Mouse (Mus musculus): ENCODE results near the gene Degs1.

Degs1 gene

DNA sequence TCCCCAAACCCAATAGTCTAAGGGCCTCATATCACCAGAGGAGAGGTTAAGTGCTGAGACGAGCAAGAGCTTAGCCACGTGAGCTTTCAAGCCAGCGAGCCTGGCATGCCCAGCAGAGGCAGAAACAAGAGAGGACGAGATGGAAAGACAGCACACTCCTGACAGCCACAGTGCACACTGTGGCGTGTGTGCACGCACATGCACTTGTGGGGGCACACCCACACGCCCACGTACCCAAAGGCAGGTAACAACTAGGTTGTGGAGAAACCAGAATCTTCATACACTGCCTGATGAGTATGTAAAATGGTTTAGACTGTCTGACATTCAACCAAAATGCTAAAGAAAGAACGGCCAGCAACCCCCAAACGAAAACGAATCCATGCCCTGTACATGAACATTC is 2.0 kb downstream of the Degs1 start:
- DNase-seq (ENCODE audit: low spot score in 2 of 2): no peak

- no peak for DNase-seq (ENCODE audit: low spot score in 2 of 2)
Measured at GRCm38 (mm10) chr1:182280046-182280445, 2.6 kb downstream of the Degs1 start.

DNA sequence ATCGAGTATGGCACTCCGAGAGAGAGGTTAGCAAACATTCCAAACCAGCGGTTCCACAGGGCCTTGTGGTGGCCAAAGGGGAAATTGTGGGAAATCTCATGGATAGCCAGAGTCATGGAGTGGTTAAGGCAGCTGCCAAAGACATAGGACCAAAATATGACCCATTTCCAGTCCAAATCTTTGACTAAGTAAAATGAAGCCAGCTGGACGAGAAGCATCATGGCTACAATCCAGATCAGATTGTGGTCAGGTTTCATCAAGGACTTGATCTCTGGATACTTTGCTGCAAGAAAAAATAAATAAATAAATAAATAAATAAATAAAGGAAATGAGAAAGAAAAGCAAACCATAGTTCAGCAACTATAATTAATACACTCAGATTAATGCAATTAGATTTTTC is 3.2 kb downstream of the Degs1 start:
- no peak for DNase-seq (ENCODE audit: low spot score in 2 of 2)

DNA sequence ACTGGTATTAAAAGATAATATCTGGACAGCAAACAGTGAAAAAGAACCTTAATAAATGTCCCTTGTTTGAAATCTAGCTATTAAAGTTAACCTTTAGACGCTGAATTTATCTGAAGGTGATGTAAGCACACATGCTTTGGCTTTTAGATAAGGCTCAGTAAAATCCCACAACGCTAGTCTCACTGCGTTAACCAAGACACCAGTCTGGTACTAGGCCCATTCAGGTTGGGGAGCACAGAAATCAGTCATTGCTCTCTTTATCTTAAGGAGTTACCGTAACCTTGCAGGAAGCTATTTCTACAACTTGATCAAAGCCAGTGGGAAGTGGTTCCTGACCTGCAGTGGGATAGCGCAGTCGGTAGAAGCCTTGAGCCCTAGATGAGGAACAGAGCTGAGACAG is 7.5 kb downstream of the Degs1 start:
- DNase-seq (ENCODE audit: low spot score in 2 of 2): no peak

- no peak for DNase-seq (ENCODE audit: low spot score in 2 of 2)
Measured at GRCm38 (mm10) chr1:182271632-182272031, 11.0 kb downstream of the Degs1 start.

GRCm38 (mm10) chr1:182271130-182271529 is 11.5 kb downstream of the Degs1 start:
- no peak for DNase-seq (ENCODE audit: low spot score in 2 of 2)

DNA sequence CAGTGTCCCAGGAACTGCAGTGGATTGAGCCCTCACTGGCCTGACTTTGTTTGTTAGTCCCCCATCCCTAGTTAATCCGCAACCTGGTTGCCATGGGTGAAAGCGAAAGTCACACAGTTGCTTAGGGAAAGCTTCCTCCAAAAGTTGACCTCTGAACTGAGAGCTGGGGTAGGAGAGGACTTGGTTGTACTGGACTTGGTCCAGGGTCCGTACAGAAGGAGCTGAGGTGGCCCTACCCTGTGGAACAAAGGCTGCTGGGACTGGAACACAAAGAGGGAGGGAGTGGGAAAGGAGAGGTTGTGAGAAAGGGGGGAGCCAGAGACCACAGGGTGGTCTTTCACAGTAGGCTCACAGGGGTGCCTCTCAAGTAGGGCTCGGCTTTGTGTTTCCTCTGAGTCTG is 14.3 kb downstream of the Degs1 start:
- DNase-seq (ENCODE audit: low spot score in 2 of 2): no peak

DNA sequence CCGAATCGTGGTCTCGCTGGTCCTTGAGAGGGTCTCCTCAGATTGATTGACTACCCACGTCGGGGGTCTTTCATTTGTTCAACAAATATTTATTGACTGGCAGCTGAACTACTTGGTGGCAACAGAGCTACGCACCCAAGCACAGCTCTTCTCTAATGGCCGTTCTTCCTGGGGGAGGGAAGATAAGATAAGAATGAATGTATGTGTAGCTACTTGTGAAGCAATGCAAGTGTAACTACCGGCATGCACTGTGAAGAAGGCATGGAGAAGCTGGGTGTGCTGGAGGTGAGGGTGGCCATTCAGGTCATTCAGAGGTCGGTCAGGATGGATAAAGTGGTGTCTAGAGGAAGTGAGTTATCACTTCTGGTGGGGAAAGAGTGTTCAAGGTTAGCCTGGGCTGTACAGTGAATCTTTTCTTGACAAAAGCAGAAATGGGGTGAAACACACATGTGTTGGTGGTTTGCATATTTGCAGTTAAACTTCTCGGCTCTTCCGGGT is 16.5 kb downstream of the Degs1 start:
- DNase-seq (ENCODE audit: low spot score in 2 of 2): no peak

GRCm38 (mm10) chr1:182256041-182256680 is 26.4 kb downstream of the Degs1 start:
- no peak for DNase-seq (ENCODE audit: low spot score in 2 of 2)

DNA sequence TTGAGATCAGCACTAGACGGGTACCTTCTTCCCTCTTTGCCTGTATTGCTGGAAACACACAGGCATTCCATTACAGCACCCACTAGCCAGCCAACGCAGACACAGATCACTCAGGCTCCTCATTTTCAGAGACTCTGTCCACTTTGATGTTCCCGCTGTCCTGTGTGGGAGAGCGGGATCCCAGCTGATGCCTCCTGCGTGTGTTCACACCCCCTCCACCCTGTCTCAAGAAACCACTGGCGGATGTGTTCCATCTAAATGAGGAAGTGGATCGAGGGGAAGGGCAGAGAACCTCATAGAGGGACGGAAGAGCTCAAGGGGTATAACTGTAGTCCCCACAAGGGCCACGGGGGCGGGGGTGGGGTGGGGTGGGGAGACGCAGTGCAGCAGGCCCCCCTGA is 27.6 kb downstream of the Degs1 start:
- peak; percentile 9 to 24 for DNase-seq (ENCODE audit: low spot score in 2 of 2)

- peak; percentile 25 to 30 for DNase-seq (ENCODE audit: low spot score in 2 of 2)
Measured at GRCm38 (mm10) chr1:182254618-182255017, 28.0 kb downstream of the Degs1 start.

DNA sequence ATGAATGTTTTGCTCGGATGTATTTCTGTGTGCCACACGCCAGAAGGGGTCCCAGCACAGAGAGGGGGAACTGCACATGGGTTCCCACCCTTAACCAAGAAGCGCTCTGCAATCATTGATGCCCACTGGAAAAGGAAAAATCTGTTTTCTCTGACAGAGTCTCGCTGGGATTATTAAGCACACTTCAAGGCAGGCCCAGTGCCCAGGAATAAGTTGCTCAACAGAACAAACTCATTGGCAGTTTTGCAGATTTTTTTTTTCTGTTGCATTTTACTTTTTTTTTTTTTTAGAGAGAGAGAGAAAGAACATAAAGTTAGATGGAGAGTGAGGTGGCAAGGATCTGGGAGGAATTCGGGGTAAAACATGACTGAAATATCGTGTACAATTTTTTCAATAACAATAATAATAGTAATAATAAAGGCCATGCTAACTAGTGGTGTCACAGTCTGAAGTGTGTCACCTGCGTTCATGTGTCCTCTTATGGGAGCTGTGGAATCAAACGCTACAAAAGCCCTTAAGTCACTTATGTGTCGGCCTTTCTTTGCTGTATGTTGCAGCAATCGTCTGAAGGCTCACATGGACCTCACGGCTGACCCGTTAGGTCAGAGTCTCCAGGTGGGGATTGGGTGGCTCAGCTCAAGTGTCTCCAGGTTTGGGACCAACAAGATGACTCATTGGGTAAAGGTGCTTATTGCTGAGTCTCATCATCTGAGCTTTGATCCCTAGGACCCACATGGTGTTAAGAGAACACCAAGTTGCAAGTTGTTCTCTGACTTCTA is 28.7 kb downstream of the Degs1 start:
- DNase-seq (ENCODE audit: low spot score in 2 of 2): no peak

DNA sequence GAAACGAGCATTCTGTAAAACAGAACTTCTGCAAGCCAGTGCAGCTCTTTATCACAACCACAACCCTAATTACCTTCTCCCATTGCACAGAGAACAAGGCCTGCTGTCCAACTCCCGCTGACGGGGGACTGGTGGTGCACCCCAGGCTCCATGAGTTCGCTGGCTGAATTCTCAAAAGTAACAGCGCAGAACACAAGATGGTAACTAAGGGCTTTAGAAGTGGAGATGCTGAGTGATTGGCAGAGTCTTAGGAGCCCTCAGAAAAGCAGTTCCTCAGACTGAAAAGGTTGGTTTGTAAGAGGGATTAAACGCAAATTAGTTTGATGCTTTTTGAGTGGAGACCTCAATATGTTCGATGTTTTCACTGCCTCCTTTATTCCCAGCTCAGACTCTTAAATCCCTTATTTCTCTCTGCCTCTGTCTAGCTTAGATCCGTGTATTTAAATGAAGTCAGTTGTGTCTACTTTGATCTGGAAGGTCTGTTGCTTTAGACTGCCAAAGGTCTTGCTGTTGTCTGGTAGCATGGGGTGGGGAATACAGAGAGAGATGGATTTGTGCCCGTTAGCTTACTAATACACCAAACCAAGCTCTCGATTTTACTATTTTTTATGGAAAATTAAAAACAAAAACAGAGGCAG is 30.0 kb downstream of the Degs1 start:
- no peak for DNase-seq (ENCODE audit: low spot score in 2 of 2)

DNA sequence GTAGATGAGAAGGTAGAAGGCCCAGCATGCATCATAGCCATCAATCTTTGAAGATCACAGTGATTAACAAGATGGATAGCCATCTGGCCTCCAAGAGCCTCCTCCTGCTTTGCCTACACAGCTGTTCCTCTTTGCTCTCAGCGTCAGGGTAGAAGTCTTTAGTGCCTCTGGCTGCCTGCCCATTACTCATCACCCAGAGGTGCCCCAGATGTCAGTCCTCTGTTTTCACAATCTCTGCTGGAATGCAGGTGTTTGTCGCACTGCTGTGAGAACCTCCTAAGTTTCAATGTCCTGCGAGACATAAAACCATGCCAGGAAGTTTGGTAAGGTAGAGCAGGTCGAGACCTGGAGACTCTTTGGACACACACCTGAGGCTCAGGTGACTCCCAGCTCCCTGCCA is 31.9 kb downstream of the Degs1 start:
- DNase-seq (ENCODE audit: low spot score in 2 of 2): no peak

GRCm38 (mm10) chr1:182249298-182249697 is 33.3 kb downstream of the Degs1 start:
- no peak for DNase-seq (ENCODE audit: low spot score in 2 of 2)

- no peak for DNase-seq (ENCODE audit: low spot score in 2 of 2)
Measured at GRCm38 (mm10) chr1:182245003-182245402, 37.6 kb downstream of the Degs1 start.

DNA sequence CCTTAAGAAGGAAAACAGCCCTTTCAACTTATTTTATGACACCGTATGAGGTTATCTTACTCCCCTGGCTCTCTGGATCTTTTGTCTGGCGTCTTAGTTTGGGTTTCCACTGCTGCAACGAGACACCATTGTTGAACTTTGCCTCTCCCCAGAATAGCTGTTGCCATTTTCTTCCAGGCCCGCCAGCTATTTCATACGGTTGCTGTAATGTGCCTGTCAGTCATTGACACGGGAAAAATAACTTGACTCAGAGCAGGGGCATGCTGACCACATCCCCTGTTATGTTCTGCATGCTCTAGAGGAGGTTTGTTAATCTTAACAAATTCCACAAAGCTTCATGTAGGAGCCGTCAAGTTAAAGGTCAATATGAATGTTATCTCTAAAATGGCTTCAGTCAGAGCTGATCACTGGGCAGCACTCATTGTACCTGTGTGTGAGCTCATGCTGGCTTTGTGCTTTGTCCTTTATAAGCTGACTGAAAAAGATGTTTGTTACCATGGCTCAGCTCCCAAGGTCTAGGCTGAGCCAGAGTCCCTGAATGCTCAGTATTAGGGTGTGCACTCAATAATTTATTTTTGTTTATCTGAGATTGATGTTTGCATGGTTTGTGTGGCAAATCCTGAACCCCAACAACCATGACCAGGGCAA is 44.4 kb downstream of the Degs1 start:
- no peak for DNase-seq (ENCODE audit: low spot score in 2 of 2)

- DNase-seq (ENCODE audit: low spot score in 2 of 2): no peak
Measured at GRCm38 (mm10) chr1:182237386-182237785, 45.2 kb downstream of the Degs1 start.

- DNase-seq (ENCODE audit: low spot score in 2 of 2): no peak
Measured at GRCm38 (mm10) chr1:182235174-182235573, 47.4 kb downstream of the Degs1 start.

DNA sequence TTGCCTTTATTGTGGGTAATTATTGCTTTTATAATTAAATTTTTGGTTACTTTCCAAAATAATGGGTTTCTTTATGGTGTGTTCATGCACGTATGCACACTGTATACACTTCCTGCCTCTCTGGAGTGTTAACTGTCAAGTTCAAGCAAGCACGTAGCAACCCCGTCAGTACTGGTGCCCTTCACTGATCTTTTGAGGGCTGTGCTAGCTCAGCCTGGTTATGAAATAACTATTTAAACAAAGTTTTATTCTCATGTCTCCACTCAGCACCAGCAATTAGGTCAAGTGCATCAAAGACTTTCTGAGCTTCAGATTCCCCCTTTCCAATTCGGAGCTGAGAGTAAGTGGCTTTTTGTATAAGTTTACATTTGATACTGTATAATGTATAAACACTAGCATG is 53.2 kb downstream of the Degs1 start:
- no peak for DNase-seq (ENCODE audit: low spot score in 2 of 2)

GRCm38 (mm10) chr1:182227141-182227963 is 55.3 kb downstream of the Degs1 start:
- no peak for DNase-seq (ENCODE audit: low spot score in 2 of 2)

Data from thymus, postnatal 10 days (tissue).